Mouse (Mus musculus) lung, postnatal 14 days (tissue): ENCODE data around the gene Naa40.

Experiments used
- DNase-seq: peaks from one replicate; pipeline ENCODE4 v3.0.0; 2021

The Naa40 gene

GRCm38 (mm10) chr19:7178841-7179452, 62.0 kb downstream of the Naa40 start:
- DNase-seq = no peak

DNA sequence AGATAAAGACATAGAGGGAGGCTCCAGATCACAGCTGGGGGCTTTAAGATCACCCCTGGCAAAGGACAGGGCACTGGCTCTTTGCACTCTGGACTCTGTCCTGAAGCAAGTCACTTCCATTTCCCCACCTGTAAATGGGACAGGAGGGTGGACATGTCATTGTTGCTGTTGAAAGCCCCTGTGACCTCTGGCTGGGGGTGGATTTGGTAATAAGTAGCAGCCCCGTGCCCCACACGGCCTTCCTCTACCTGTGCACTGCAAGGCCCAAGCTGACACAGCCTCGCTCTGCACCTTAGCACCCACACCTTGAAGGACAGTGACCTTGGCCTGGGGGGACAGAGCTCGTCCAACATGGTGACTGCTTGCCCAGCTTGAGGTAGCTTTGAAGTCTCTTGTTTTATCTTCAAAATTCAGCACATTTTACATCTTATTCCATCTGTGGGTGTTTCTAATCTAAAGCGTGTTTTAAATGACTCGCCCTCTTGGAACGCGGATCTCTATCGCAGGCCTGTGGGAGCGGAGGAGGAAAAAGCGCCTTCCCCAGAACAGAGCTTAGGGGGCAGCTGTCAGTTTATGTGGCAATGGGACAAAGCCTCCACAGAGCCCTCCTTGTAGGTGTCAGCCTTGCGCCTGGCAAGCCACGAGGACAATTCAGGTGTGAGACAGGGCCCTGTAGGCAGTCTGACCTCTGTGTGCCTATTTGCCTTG, 63.0 kb downstream of the Naa40 start:
- DNase-seq = no peak

- no peak for DNase-seq
These were observed 64.8 kb downstream of the Naa40 start for GRCm38 (mm10) chr19:7176041-7176696.
